In the genomic region with DNA sequence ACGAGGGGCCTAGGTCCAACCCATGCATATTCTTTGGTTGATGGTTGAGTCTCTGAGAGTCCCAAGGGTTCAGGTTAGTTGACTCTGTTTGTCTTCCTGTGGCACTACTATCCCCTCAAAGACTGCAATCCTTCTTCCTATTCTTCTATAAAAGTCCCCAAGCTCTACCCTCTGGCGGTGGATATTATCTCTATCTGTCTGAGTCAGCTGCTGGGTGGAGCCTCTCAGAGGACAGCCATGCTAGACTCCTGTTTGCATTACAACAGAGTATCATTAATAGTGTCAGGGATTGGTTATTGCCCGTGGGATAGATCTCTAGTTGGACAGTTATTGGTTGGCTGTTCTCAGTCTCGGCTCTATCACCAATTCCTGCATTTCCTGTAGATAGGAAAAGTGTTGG, we compare ENCODE assay signal across 20 mouse cellular contexts. TPM values are rescaled to one million over a fixed set of nuclear protein-coding genes. Genes with fewer than 3 reads are reported as not detected.
DNase-seq lines count a peak whose midpoint lies in the region; ATAC-seq and TF ChIP-seq lines count a peak whose summit lies in the region.
"Had no signal": no experiment of that assay in that cellular context is flagged by ENCODE, and none has a peak within 500 bp of the region (broad histone marks: within the 10 kb centered on the region; RNA-seq: fewer than 3 reads in every experiment).

No protein-coding gene starts in this region.

- 38% methylated on average over 4 of the region's 4 CpGs for WGBS in liver, embryonic 12.5 days (ENCODE audit: insufficient replicate concordance)
- 54% methylated on average over 4 of the region's 4 CpGs for WGBS in liver, postnatal 0 days (ENCODE audit: insufficient replicate concordance)
- WGBS in liver, embryonic 14.5 days (ENCODE audit: insufficient replicate concordance) = 23% methylated on average over 4 of the region's 4 CpGs
- WGBS in heart, embryonic 11.5 days (ENCODE audit: insufficient replicate concordance) = 64% methylated on average over 4 of the region's 4 CpGs

- H3K4me2 ChIP-seq in liver, embryonic 12.5 days = no peak overlapping the region
- no peak overlapping the region for H3K4me2 ChIP-seq in liver, postnatal 0 days (ENCODE audit: low read depth, low read length)
- no peak overlapping the region for H3K4me2 ChIP-seq in liver, embryonic 14.5 days (ENCODE audit: low read depth)
- no peak overlapping the region for H3K4me2 ChIP-seq in heart, embryonic 11.5 days
- H3K4me2 ChIP-seq: embryonic facial prominence, embryonic 13.5 days; forebrain, embryonic 13.5 days; heart, embryonic 12.5 days; hindbrain, embryonic 14.5 days had no signal

- H3K4me1 ChIP-seq in liver, embryonic 12.5 days = peaks cover 9% of the 10 kb centered on the region
- no peaks in the 10 kb centered on the region for H3K4me1 ChIP-seq in liver, postnatal 0 days (ENCODE audit: insufficient read depth)
- H3K4me1 ChIP-seq in liver, embryonic 14.5 days (replicated peaks; ENCODE audit: control insufficient read depth in 2 of 2, insufficient read depth in 2 of 2, low read length in 1 of 2) = peaks cover 0 to 7% of the 10 kb centered on the region in 2 experiments; a peak in 3 of 4 replicates
- no peaks in the 10 kb centered on the region for H3K4me1 ChIP-seq in heart, embryonic 11.5 days (ENCODE audit: control insufficient read depth, insufficient read depth, low read length)
- H3K4me1 ChIP-seq: embryonic facial prominence, embryonic 13.5 days; forebrain, embryonic 13.5 days; heart, embryonic 12.5 days; hindbrain, embryonic 10.5 days had no signal

- no peak overlapping the region for H3K4me3 ChIP-seq in liver, embryonic 12.5 days
- no peak overlapping the region for H3K4me3 ChIP-seq in liver, postnatal 0 days (ENCODE audit: low read depth, low read length)
- no peak overlapping the region for H3K4me3 ChIP-seq in liver, embryonic 14.5 days (ENCODE audit: insufficient read depth in 1 of 2, low read depth in 2 of 2, low read length in 2 of 2)
- H3K4me3 ChIP-seq in heart, embryonic 11.5 days (ENCODE audit: low read depth, low read length) = no peak overlapping the region
- H3K4me3 ChIP-seq: embryonic facial prominence, embryonic 13.5 days; forebrain, embryonic 13.5 days; heart, adult 2 months; heart, embryonic 12.5 days; hindbrain, embryonic 10.5 days had no signal

- ATAC-seq in liver, embryonic 12.5 days = peak; percentile 80
- ATAC-seq in liver, postnatal 0 days = no peak; the same call in 1 of the 2 replicates
- ATAC-seq in liver, embryonic 14.5 days (ENCODE audit: insufficient read depth) = peak; percentile 77
- peak; percentile 46 for ATAC-seq in megakaryocyte-erythroid progenitor cell, adult 5-6 weeks (replicated peaks; ENCODE audit: low FRiP score, low TSS enrichment, poor library complexity, severe bottlenecking)
- no peak for ATAC-seq in heart, embryonic 11.5 days (replicated peaks; ENCODE audit: insufficient number of reproducible peaks, low FRiP score, low TSS enrichment)
- ATAC-seq: forebrain, embryonic 13.5 days; forebrain, postnatal 0 days had no signal

- TF ChIP-seq CTCF in liver, postnatal 0 days (IDR thresholded peaks at IDR 0.05; ENCODE audit: low read depth) = no peak
- TF ChIP-seq CTCF in liver, embryonic 14.5 days (IDR thresholded peaks at IDR 0.05; ENCODE audit: low read depth) = no peak

- DNase-seq in liver, postnatal 0 days = no peak
- no peak for DNase-seq in liver, embryonic 14.5 days (ENCODE audit: low read depth in 3 of 3, low spot score in 3 of 3)
- DNase-seq in adrenal gland, postnatal 4 days (ENCODE audit: low spot score in 2 of 2) = no peak
- no peak for DNase-seq in adrenal gland, adult (ENCODE audit: inconsistent age in 2 of 2, low spot score in 1 of 2)
- DNase-seq: adrenal gland, postnatal 10 days; cerebellum, adult 11-12 months; cerebellum, adult 9-10 months; cerebellum, postnatal 25 days; forebrain, postnatal 0 days; gastrocnemius, postnatal 14 days; heart, adult 2 months had no signal

- TF ChIP-seq EP300 in liver, postnatal 0 days (IDR thresholded peaks at IDR 0.05; ENCODE audit: low read depth) = no peak
- TF ChIP-seq EP300 in liver, embryonic 14.5 days (IDR thresholded peaks at IDR 0.05; ENCODE audit: low read depth) = no peak

- no peak overlapping the region for H3K27ac ChIP-seq in liver, embryonic 12.5 days
- H3K27ac ChIP-seq in liver, postnatal 0 days (ENCODE audit: low read depth) = no peak overlapping the region
- H3K27ac ChIP-seq in liver, embryonic 14.5 days = no peak overlapping the region
- no peak overlapping the region for H3K27ac ChIP-seq in heart, embryonic 11.5 days (ENCODE audit: low read depth, low read length)
- H3K27ac ChIP-seq: embryonic facial prominence, embryonic 13.5 days; forebrain, embryonic 13.5 days; heart, adult 2 months; hindbrain, embryonic 10.5 days; hindbrain, embryonic 14.5 days had no signal

- H3K27me3 ChIP-seq in liver, embryonic 12.5 days (replicated peaks) = no peaks in the 10 kb centered on the region
- H3K27me3 ChIP-seq in liver, postnatal 0 days (ENCODE audit: insufficient read depth, low read length) = no peaks in the 10 kb centered on the region
- no peaks in the 10 kb centered on the region for H3K27me3 ChIP-seq in liver, embryonic 14.5 days (ENCODE audit: control insufficient read depth, insufficient read depth, low read length)
- no peaks in the 10 kb centered on the region for H3K27me3 ChIP-seq in heart, embryonic 11.5 days (ENCODE audit: control insufficient read depth, insufficient read depth, low read length)
- H3K27me3 ChIP-seq: CH12.LX; embryonic facial prominence, embryonic 13.5 days; forebrain, embryonic 13.5 days; heart, embryonic 12.5 days had no signal

- no peaks in the 10 kb centered on the region for H3K36me3 ChIP-seq in liver, embryonic 12.5 days
- H3K36me3 ChIP-seq in liver, postnatal 0 days (replicated peaks; ENCODE audit: insufficient read depth, low read length) = no peaks in the 10 kb centered on the region
- no peaks in the 10 kb centered on the region for H3K36me3 ChIP-seq in liver, embryonic 14.5 days (replicated peaks; ENCODE audit: control insufficient read depth, insufficient read depth, low read depth)
- no peaks in the 10 kb centered on the region for H3K36me3 ChIP-seq in heart, embryonic 11.5 days (ENCODE audit: control insufficient read depth, insufficient read depth, low read length)
- H3K36me3 ChIP-seq: embryonic facial prominence, embryonic 13.5 days; heart, embryonic 12.5 days; hindbrain, embryonic 10.5 days had no signal

- no peaks in the 10 kb centered on the region for H3K9me3 ChIP-seq in liver, embryonic 12.5 days (replicated peaks)
- no peaks in the 10 kb centered on the region for H3K9me3 ChIP-seq in liver, postnatal 0 days (ENCODE audit: low read length)
- H3K9me3 ChIP-seq in liver, embryonic 14.5 days (ENCODE audit: control insufficient read depth, low read length) = no peaks in the 10 kb centered on the region
- no peaks in the 10 kb centered on the region for H3K9me3 ChIP-seq in heart, embryonic 11.5 days (replicated peaks; ENCODE audit: control insufficient read depth, low read length)
- H3K9me3 ChIP-seq: embryonic facial prominence, embryonic 13.5 days; forebrain, embryonic 13.5 days; hindbrain, embryonic 10.5 days had no signal

- no peak overlapping the region for H3K9ac ChIP-seq in liver, embryonic 12.5 days
- H3K9ac ChIP-seq in liver, postnatal 0 days (replicated peaks) = no peak overlapping the region
- H3K9ac ChIP-seq in liver, embryonic 14.5 days (replicated peaks) = no peak overlapping the region
- H3K9ac ChIP-seq in heart, embryonic 11.5 days (ENCODE audit: low read depth, low read length) = no peak overlapping the region
- H3K9ac ChIP-seq: embryonic facial prominence, embryonic 13.5 days; forebrain, embryonic 13.5 days; forebrain, postnatal 0 days; heart, embryonic 12.5 days; hindbrain, embryonic 14.5 days had no signal

RNA-seq across cellular contexts. Expression of a gene that starts 14.3 kb away (rescaled TPM):
- 1.3 TPM in 2 replicates for polyA plus RNA-seq in liver, embryonic 12.5 days (2016; fragmentation: Nextera tagmentation; extraction: Ambion mirVana)
- polyA plus RNA-seq in liver, postnatal 0 days (2015; fragmentation: Nextera tagmentation; extraction: Ambion mirVana) = 1.0 and 1.5 TPM in 2 replicates
- polyA plus RNA-seq in liver, embryonic 14.5 days (2012; rRNA removed) = 0.44 and 0.98 TPM in 2 replicates
- 0.97 and 1.1 TPM in 2 replicates for polyA plus RNA-seq in liver, embryonic 14.5 days (2014; fragmentation: Nextera tagmentation; extraction: Ambion mirVana)
- total RNA-seq in megakaryocyte-erythroid progenitor cell, adult 5-6 weeks (2014; fragmentation: Nextera tagmentation) = 7.0 and 12.2 TPM in 2 replicates
- 57.7 and 71.1 TPM in 2 replicates for total RNA-seq in megakaryocyte-erythroid progenitor cell, adult 5-6 weeks (2017)
- total RNA-seq in adrenal gland, postnatal 4 days (2021) = under 1 TPM in 1 of 2 experiments, not detected in 1; 0.34 TPM
- polyA plus RNA-seq in heart, embryonic 11.5 days (2014; fragmentation: Nextera tagmentation; extraction: Ambion mirVana) = not detected in 2 replicates
- total RNA-seq: forebrain, postnatal 0 days; gastrocnemius, postnatal 14 days had no signal
- polyA plus RNA-seq: embryonic facial prominence, embryonic 13.5 days; forebrain, embryonic 13.5 days; heart, embryonic 12.5 days; hindbrain, embryonic 10.5 days; hindbrain, embryonic 14.5 days had no signal

Comparison
In these comparisons a context has a peak if more than half of its experiments do, and no peak if none do; other contexts are left out.
1. ATAC-seq: peak in liver, embryonic 12.5 days (single experiment), liver, embryonic 14.5 days (single experiment) and megakaryocyte-erythroid progenitor cell, adult 5-6 weeks (single experiment); none in liver, postnatal 0 days (single experiment) and heart, embryonic 11.5 days (single experiment).